Mouse (Mus musculus): ENCODE measurements around the gene C330007P06Rik.

Gene C330007P06Rik

GRCm38 (mm10) chrX:36796163-36796581 lies 77.7 kb downstream of the C330007P06Rik start:
- peak; percentile 82 to 84 for DNase-seq

GRCm38 (mm10) chrX:36795424-36796162 lies 78.3 kb downstream of the C330007P06Rik start, which contains the start of gene Slc25a5:
TSS of gene Slc25a5 (plus strand) at chrX:36795651.
- peak; percentile 82 to 91 for DNase-seq

- DNase-seq, result no peak
These were observed 79.3 kb downstream of the C330007P06Rik start for GRCm38 (mm10) chrX:36794571-36794970.

GRCm38 (mm10) chrX:36789360-36789759 lies 84.6 kb downstream of the C330007P06Rik start:
- no peak for DNase-seq

DNA sequence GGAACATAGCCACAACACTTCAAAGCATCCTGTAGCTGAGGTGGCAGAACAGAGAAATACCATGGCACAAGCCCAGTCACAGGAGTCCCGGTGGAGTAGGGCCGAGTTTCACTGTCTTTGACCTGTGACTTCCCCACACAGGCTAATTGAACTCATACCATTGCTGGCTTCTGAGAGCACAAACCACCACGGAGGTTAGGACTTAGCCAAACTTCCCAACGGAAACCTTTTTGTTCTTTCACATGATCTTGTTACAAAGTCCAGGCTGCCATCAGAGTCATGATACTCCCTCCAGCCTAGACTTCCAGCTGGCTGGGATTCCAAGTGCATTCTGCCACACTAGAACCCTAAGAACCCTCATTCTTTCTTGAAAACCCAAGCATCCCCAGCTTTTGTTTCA lies 96.2 kb downstream of the C330007P06Rik start:
- DNase-seq, result no peak

- DNase-seq, result no peak
These were observed 98.4 kb downstream of the C330007P06Rik start for GRCm38 (mm10) chrX:36775520-36775919.
